Mouse (Mus musculus) midbrain, embryonic 11.5 days (tissue): ENCODE data around the gene Nfasc. TPM values are rescaled to one million over a fixed set of nuclear protein-coding genes. Genes with fewer than 3 reads are reported as not detected.

ENCODE experiments used
- ATAC-seq: fragments of 200-750 bp; cut with Nextera tagmentation; 2 replicates; pipeline ENCODE4 v1.8.0; 2017; ENCODE audit warnings: moderate TSS enrichment, moderate library complexity; ENCODE audit not compliant: low FRiP score
- DNase-seq: peaks from one replicate; pipeline ENCODE4 v3.0.0; 2015; ENCODE audit warnings: low spot score; ENCODE audit errors: missing footprints
- H3K27ac ChIP-seq: fragments of 300-500 bp; sonication (generic); 2 replicates; pipeline ENCODE4 v1.5.1; 2014; ENCODE audit warnings: low read depth, low read length
- H3K27me3 ChIP-seq: fragments of 300-500 bp; sonication (generic); 2 replicates; pipeline ENCODE4 v1.6.1; 2014; ENCODE audit warnings: mild to moderate bottlenecking, low read length, moderate library complexity, mixed read lengths; ENCODE audit not compliant: control insufficient read depth, insufficient read depth
- H3K36me3 ChIP-seq: fragments of 300-500 bp; sonication (generic); 2 replicates; pipeline ENCODE4 v1.6.1; 2014; ENCODE audit warnings: mild to moderate bottlenecking, low read length, moderate library complexity, mixed read lengths; ENCODE audit not compliant: control insufficient read depth, insufficient read depth
- H3K4me1 ChIP-seq: fragments of 300-500 bp; sonication (generic); 2 replicates; pipeline ENCODE4 v1.6.1; 2014; ENCODE audit warnings: low read length; ENCODE audit not compliant: control insufficient read depth, insufficient read depth
- H3K4me2 ChIP-seq: fragments of 300-500 bp; sonication (generic); 2 replicates; pipeline ENCODE4 v1.6.1; 2014; ENCODE audit warnings: mild to moderate bottlenecking, moderate library complexity
- H3K4me3 ChIP-seq: fragments of 300-500 bp; sonication (generic); 2 replicates; pipeline ENCODE4 v1.5.1; 2014; ENCODE audit warnings: low read depth, low read length
- H3K9ac ChIP-seq: fragments of 300-500 bp; sonication (generic); 2 replicates; pipeline ENCODE4 v1.6.1; 2014; ENCODE audit warnings: low read length
- H3K9me3 ChIP-seq: fragments of 300-500 bp; sonication (generic); 2 replicates; pipeline ENCODE4 v1.6.1; 2016; ENCODE audit warnings: low read length; ENCODE audit not compliant: control insufficient read depth
- WGBS: fragments of 180-500 bp; shearing (Covaris S2); extraction: QIAGEN DNeasy Blood & Tissue Kit; methylation state at CpG from one replicate; pipeline ENCODE4 v1.1.7; 2014; 5-methylcytosine and 5-hydroxymethylcytosine counted together
- polyA plus RNA-seq: library from polyadenylated mRNA; unstranded; fragments of >200 nt; fragmentation: Nextera tagmentation; extraction: Ambion mirVana; gene quantifications from 2 replicates; pipeline ENCODE4 v1.2.1, GENCODE M21; 2014

The Nfasc gene
- polyA plus RNA-seq, 1 experiment from 2014 or later, result 16.4 TPM

- Histone ChIP-seq H3K9me3 (no peaks in the 10 kb centered on the region), H3K4me1 (peaks cover 15% of the 10 kb centered on the region), H3K27ac (no peak overlapping the region), H3K4me2 (no peak overlapping the region), H3K27me3 (peaks cover 10% of the 10 kb centered on the region), H3K9ac (no peak overlapping the region), H3K36me3 (no peaks in the 10 kb centered on the region), H3K4me3 (no peak overlapping the region)
- ATAC-seq (no peak), DNase-seq (peak; percentile 37)
- WGBS, result 77% methylated on average over 5 of the region's 5 CpGs
Measured at GRCm38 (mm10) chr1:132537736-132538135, 203.9 kb downstream of the Nfasc start.

GRCm38 (mm10) chr1:132536416-132536815, 205.2 kb downstream of the Nfasc start:
- Histone ChIP-seq H3K27me3 (peaks cover under 1% of the 10 kb centered on the region), H3K27ac (no peak overlapping the region), H3K4me2 (no peak overlapping the region), H3K9me3 (no peaks in the 10 kb centered on the region), H3K36me3 (no peaks in the 10 kb centered on the region), H3K4me3 (no peak overlapping the region), H3K9ac (no peak overlapping the region), H3K4me1 (peaks cover 15% of the 10 kb centered on the region)
- WGBS, result 82% methylated on average over 3 of the region's 3 CpGs
- DNase-seq (peak; percentile 21), ATAC-seq (no peak)

- peaks cover 22% of the 10 kb centered on the region for H3K4me1 ChIP-seq
Measured at GRCm38 (mm10) chr1:132535541-132535940, 206.1 kb downstream of the Nfasc start.

GRCm38 (mm10) chr1:132533840-132534239, 207.8 kb downstream of the Nfasc start:
- H3K27ac ChIP-seq, result no peak overlapping the region
- WGBS, result 2% methylated on average over 8 of the region's 8 CpGs
- H3K9me3 ChIP-seq, result no peaks in the 10 kb centered on the region
- no peak overlapping the region for H3K4me2 ChIP-seq
- no peak overlapping the region for H3K9ac ChIP-seq
- no peak overlapping the region for H3K4me3 ChIP-seq
- H3K27me3 ChIP-seq, result no peaks in the 10 kb centered on the region
- ATAC-seq (no peak), DNase-seq (peak; percentile 68)
- no peaks in the 10 kb centered on the region for H3K36me3 ChIP-seq
- H3K4me1 ChIP-seq, result peaks cover 24% of the 10 kb centered on the region

More at GRCm38 (mm10) chr1:132535541-132535940, 206.1 kb downstream of the Nfasc start:
- DNase-seq (no peak), ATAC-seq (no peak)
- no peak overlapping the region for H3K27ac ChIP-seq
- no peaks in the 10 kb centered on the region for H3K9me3 ChIP-seq
- no peaks in the 10 kb centered on the region for H3K36me3 ChIP-seq
- H3K9ac ChIP-seq, result no peak overlapping the region
- WGBS, result 94% methylated on average over 4 of the region's 4 CpGs
- no peaks in the 10 kb centered on the region for H3K27me3 ChIP-seq
- no peak overlapping the region for H3K4me2 ChIP-seq
- H3K4me3 ChIP-seq, result no peak overlapping the region

GRCm38 (mm10) chr1:132532521-132532920, 209.1 kb downstream of the Nfasc start:
- 73% methylated on average over 9 of the region's 9 CpGs for WGBS

GRCm38 (mm10) chr1:132530631-132531191, 210.9 kb downstream of the Nfasc start:
- Histone ChIP-seq H3K27me3 (no peaks in the 10 kb centered on the region), H3K36me3 (no peaks in the 10 kb centered on the region), H3K4me3 (no peak overlapping the region), H3K9ac (peak overlapping the region; percentile 14; the same call in 1 of the 2 replicates), H3K4me1 (peaks cover 23% of the 10 kb centered on the region), H3K9me3 (no peaks in the 10 kb centered on the region), H3K27ac (peak overlapping the region; percentile 20), H3K4me2 (no peak overlapping the region)
- ATAC-seq (peak; percentile 78), DNase-seq (peak; percentile 90)
- 5% methylated on average over 5 of the region's 5 CpGs for WGBS

More at GRCm38 (mm10) chr1:132532521-132532920, 209.1 kb downstream of the Nfasc start:
- H3K36me3 ChIP-seq, result no peaks in the 10 kb centered on the region
- no peak overlapping the region for H3K4me2 ChIP-seq
- no peaks in the 10 kb centered on the region for H3K9me3 ChIP-seq
- H3K4me3 ChIP-seq, result no peak overlapping the region
- no peak overlapping the region for H3K27ac ChIP-seq
- H3K9ac ChIP-seq, result no peak overlapping the region
- peak; percentile 60 for DNase-seq
- no peak for ATAC-seq
- H3K27me3 ChIP-seq, result no peaks in the 10 kb centered on the region
- peaks cover 20% of the 10 kb centered on the region for H3K4me1 ChIP-seq

GRCm38 (mm10) chr1:132528647-132529334, 212.8 kb downstream of the Nfasc start:
- peak; percentile 49 for DNase-seq
- Histone ChIP-seq H3K27me3 (no peaks in the 10 kb centered on the region), H3K9me3 (no peaks in the 10 kb centered on the region), H3K27ac (no peak overlapping the region), H3K4me3 (no peak overlapping the region), H3K36me3 (no peaks in the 10 kb centered on the region), H3K9ac (no peak overlapping the region), H3K4me1 (peaks cover 20% of the 10 kb centered on the region), H3K4me2 (no peak overlapping the region)
- 92% methylated on average over 19 of the region's 19 CpGs for WGBS
- ATAC-seq, result no peak

GRCm38 (mm10) chr1:132528071-132528470, 213.5 kb downstream of the Nfasc start:
- no peaks in the 10 kb centered on the region for H3K27me3 ChIP-seq
- H3K9ac ChIP-seq, result no peak overlapping the region
- H3K4me1 ChIP-seq, result peaks cover 13% of the 10 kb centered on the region
- no peak overlapping the region for H3K27ac ChIP-seq
- ATAC-seq, result no peak
- no peaks in the 10 kb centered on the region for H3K36me3 ChIP-seq
- DNase-seq, result peak; percentile 81
- H3K4me2 ChIP-seq, result no peak overlapping the region
- no peak overlapping the region for H3K4me3 ChIP-seq
- no peaks in the 10 kb centered on the region for H3K9me3 ChIP-seq
- WGBS, result 95% methylated on average over 13 of the region's 13 CpGs

- Histone ChIP-seq H3K27ac (no peak overlapping the region; the same call in 1 of the 2 replicates), H3K4me1 (peaks cover 10% of the 10 kb centered on the region), H3K4me2 (no peak overlapping the region), H3K36me3 (no peaks in the 10 kb centered on the region), H3K27me3 (no peaks in the 10 kb centered on the region), H3K9me3 (no peaks in the 10 kb centered on the region), H3K4me3 (no peak overlapping the region), H3K9ac (peak overlapping the region; percentile 33; the same call in 1 of the 2 replicates)
- ATAC-seq (peak; percentile 43; the same call in 1 of the 2 replicates), DNase-seq (peak; percentile 99)
- WGBS, result 10% methylated on average over 10 of the region's 10 CpGs
Measured at GRCm38 (mm10) chr1:132525832-132526231, 215.8 kb downstream of the Nfasc start.
